Comparison of ENCODE assay signal across 8 mouse cellular contexts in genomic region chr15:31226464-31226863, GRCm38 (mm10). TPM values are rescaled to one million over a fixed set of nuclear protein-coding genes. Genes with fewer than 3 reads are reported as not detected.
DNase-seq lines count a peak whose midpoint lies in the region; ATAC-seq and TF ChIP-seq lines count a peak whose summit lies in the region.

No protein-coding gene starts in this region.

- peak overlapping the region; percentile 97 for H3K4me2 ChIP-seq in liver, embryonic 15.5 days

- DNase-seq in kidney, adult 2 months: peak; percentile 21
- no peak for DNase-seq in kidney, postnatal 10 days
- DNase-seq in 416B (ENCODE audit: low read depth): peak; percentile 11
- peak; percentile 50 for DNase-seq in ZHBTc4 (ENCODE audit: low read depth, low spot score)
- no peak for DNase-seq in embryo, embryonic 9.5 days (ENCODE audit: extremely low spot score)
- no peak for DNase-seq in cerebellum, adult 2 months
- no peak for DNase-seq in right cerebral cortex, postnatal 36 days (ENCODE audit: low spot score in 2 of 2)

- no peak for TF ChIP-seq POLR2A in kidney, adult 2 months (IDR thresholded peaks at IDR 0.05; ENCODE audit: low read depth, low read length)
- TF ChIP-seq POLR2A in cerebellum, adult 2 months (IDR thresholded peaks at IDR 0.05; ENCODE audit: borderline replicate concordance, insufficient read depth, low read length): no peak

- H3K9ac ChIP-seq in liver, embryonic 15.5 days: no peak overlapping the region

- WGBS in kidney, adult 2 months: 78% methylated on average over 6 of the region's 6 CpGs
- 55% methylated on average over 6 of the region's 6 CpGs for WGBS in liver, embryonic 15.5 days (ENCODE audit: insufficient replicate concordance)
- WGBS in cerebellum, adult 2 months: 89% methylated on average over 6 of the region's 6 CpGs

- ATAC-seq in liver, embryonic 15.5 days (ENCODE audit: insufficient read depth): peak; percentile 11

- H3K9me3 ChIP-seq in liver, embryonic 15.5 days (replicated peaks): no peaks in the 10 kb centered on the region

- no peaks in the 10 kb centered on the region for H3K27me3 ChIP-seq in kidney, adult 2 months (replicated peaks; ENCODE audit: control insufficient read depth, insufficient read depth, low read length)
- H3K27me3 ChIP-seq in liver, embryonic 15.5 days: no peaks in the 10 kb centered on the region
- H3K27me3 ChIP-seq in cerebellum, adult 2 months (ENCODE audit: control insufficient read depth, insufficient read depth, low read length): no peaks in the 10 kb centered on the region

- peak; percentile 22; the same call in 1 of the 2 replicates for TF ChIP-seq CTCF in kidney, adult 2 months (conservative IDR thresholded peaks at IDR 0.05; ENCODE audit: insufficient read depth, insufficient read length, low read depth, low read length)
- no peak for TF ChIP-seq CTCF in cerebellum, adult 2 months (IDR thresholded peaks at IDR 0.05; ENCODE audit: borderline replicate concordance, insufficient read depth, low read depth, low read length)

- no peak overlapping the region for H3K27ac ChIP-seq in kidney, adult 2 months (ENCODE audit: insufficient read depth, low read depth, low read length)
- H3K27ac ChIP-seq in liver, embryonic 15.5 days (replicated peaks): peak overlapping the region; percentile 21; the same call in 1 of the 2 replicates
- no peak overlapping the region for H3K27ac ChIP-seq in cerebellum, adult 2 months (ENCODE audit: insufficient read depth, low read length)

- H3K36me3 ChIP-seq in kidney, adult 2 months (ENCODE audit: control insufficient read depth, insufficient read depth, low read length): no peaks in the 10 kb centered on the region
- H3K36me3 ChIP-seq in liver, embryonic 15.5 days (replicated peaks): no peaks in the 10 kb centered on the region

- no peaks in the 10 kb centered on the region for H3K4me1 ChIP-seq in kidney, adult 2 months (ENCODE audit: control insufficient read depth, insufficient read depth, low read length)
- peaks cover 33% of the 10 kb centered on the region for H3K4me1 ChIP-seq in liver, embryonic 15.5 days (replicated peaks)
- no peaks in the 10 kb centered on the region for H3K4me1 ChIP-seq in cerebellum, adult 2 months (ENCODE audit: control insufficient read depth, insufficient read depth, low read length)

- no peak overlapping the region for H3K4me3 ChIP-seq in kidney, adult 2 months (ENCODE audit: insufficient read depth, low read depth, low read length)
- 0 out of 2 replicates have a peak overlapping the region, but pooled peaks have one; percentile 88 for H3K4me3 ChIP-seq in liver, embryonic 15.5 days (replicated peaks)
- H3K4me3 ChIP-seq in cerebellum, adult 2 months (replicated peaks; ENCODE audit: insufficient read depth, low read depth, low read length): no peak overlapping the region

RNA-seq across cellular contexts. Expression of gene Dap, which starts 2.4 kb away (rescaled TPM):
- 72.8 and 96.9 TPM in 2 replicates for polyA plus RNA-seq in kidney, adult 2 months (2012; rRNA removed)
- 45.0 and 45.7 TPM in 2 replicates for polyA plus RNA-seq in liver, embryonic 15.5 days (2015; fragmentation: Nextera tagmentation; extraction: Ambion mirVana)
- polyA plus RNA-seq in cerebellum, adult 2 months (2012; rRNA removed): 21.9 and 25.9 TPM in 2 replicates

Comparison
In these comparisons a context has a peak if more than half of its experiments do, and no peak if none do; other contexts are left out.
1. DNase-seq: peak in kidney, adult 2 months (single experiment), 416B (single experiment) and ZHBTc4 (single experiment); none in kidney, postnatal 10 days (single experiment), embryo, embryonic 9.5 days (single experiment), cerebellum, adult 2 months (0 of 2) and right cerebral cortex, postnatal 36 days (0 of 2).